ENCODE assay signal across 19 mouse cellular contexts in the genomic region with DNA sequence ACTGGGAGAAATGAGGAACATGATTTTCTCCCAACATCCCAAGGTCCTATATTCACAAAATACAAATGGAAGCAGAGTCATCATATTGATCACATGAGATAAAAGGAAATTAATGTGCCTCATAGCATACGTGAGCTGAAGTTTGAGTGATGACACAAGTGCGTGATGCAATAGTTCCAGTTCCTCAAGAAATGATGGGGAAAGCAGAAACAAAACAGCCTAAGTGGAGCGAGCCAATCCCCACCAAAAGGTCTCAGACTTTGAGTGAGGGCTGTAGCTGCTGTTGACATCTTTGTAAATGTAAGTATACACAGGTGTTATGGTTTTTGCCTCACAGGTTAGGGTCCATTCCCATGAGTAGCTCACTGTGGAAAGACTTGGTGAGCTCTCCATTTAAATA.
DNase-seq lines count a peak whose midpoint lies in the region; ATAC-seq lines count a peak whose summit lies in the region.
"Had no signal": no experiment of that assay in that cellular context is flagged by ENCODE, and none has a peak within 500 bp of the region (broad histone marks: within the 10 kb centered on the region; RNA-seq: fewer than 3 reads in every experiment).

No protein-coding gene starts in this region.

- H3K27ac ChIP-seq in limb, embryonic 11.5 days (replicated peaks; ENCODE audit: low read depth, low read length) = no peak overlapping the region
- H3K27ac ChIP-seq in limb, embryonic 10.5 days = no peak overlapping the region
- no peak overlapping the region for H3K27ac ChIP-seq in midbrain, embryonic 10.5 days (replicated peaks)
- H3K27ac ChIP-seq: embryonic facial prominence, embryonic 10.5 days; embryonic facial prominence, embryonic 12.5 days; forebrain, embryonic 13.5 days; forebrain, embryonic 15.5 days had no signal

- no peaks in the 10 kb centered on the region for H3K36me3 ChIP-seq in limb, embryonic 11.5 days (ENCODE audit: control insufficient read depth, insufficient read depth, low read length)
- H3K36me3 ChIP-seq in limb, embryonic 10.5 days = no peaks in the 10 kb centered on the region
- H3K36me3 ChIP-seq in midbrain, embryonic 10.5 days = no peaks in the 10 kb centered on the region
- H3K36me3 ChIP-seq: embryonic facial prominence, embryonic 10.5 days; embryonic facial prominence, embryonic 12.5 days; forebrain, embryonic 15.5 days had no signal

- H3K9me3 ChIP-seq in limb, embryonic 11.5 days (ENCODE audit: control insufficient read depth, low read length) = no peaks in the 10 kb centered on the region
- no peaks in the 10 kb centered on the region for H3K9me3 ChIP-seq in limb, embryonic 10.5 days (replicated peaks)
- no peaks in the 10 kb centered on the region for H3K9me3 ChIP-seq in midbrain, embryonic 10.5 days (replicated peaks)
- H3K9me3 ChIP-seq: embryonic facial prominence, embryonic 10.5 days; embryonic facial prominence, embryonic 12.5 days; forebrain, embryonic 13.5 days; forebrain, embryonic 15.5 days had no signal

- no peak for ATAC-seq in limb, embryonic 11.5 days (ENCODE audit: insufficient number of reproducible peaks, low FRiP score, low TSS enrichment, low read depth)
- peak; percentile 85 for ATAC-seq in granulocyte monocyte progenitor cell, adult 5-6 weeks (replicated peaks; ENCODE audit: poor library complexity, severe bottlenecking)
- ATAC-seq in megakaryocyte, adult 5-6 weeks (ENCODE audit: poor library complexity, severe bottlenecking) = peak; percentile 95
- ATAC-seq: forebrain, embryonic 13.5 days; forebrain, embryonic 15.5 days had no signal

- no peak overlapping the region for H3K4me2 ChIP-seq in limb, embryonic 11.5 days (ENCODE audit: low read depth, severe bottlenecking)
- H3K4me2 ChIP-seq: embryonic facial prominence, embryonic 12.5 days; forebrain, embryonic 13.5 days; forebrain, embryonic 15.5 days had no signal

- 92% methylated on average over 3 of the region's 3 CpGs for WGBS in limb, embryonic 11.5 days
- whole genome bisulfite sequencing in limb, embryonic 10.5 days = 96% methylated on average over 3 of the region's 3 CpGs
- 89% methylated on average over 3 of the region's 3 CpGs for WGBS in midbrain, embryonic 10.5 days

- no peaks in the 10 kb centered on the region for H3K4me1 ChIP-seq in limb, embryonic 11.5 days (ENCODE audit: control insufficient read depth, insufficient read depth, low read length)
- no peaks in the 10 kb centered on the region for H3K4me1 ChIP-seq in limb, embryonic 10.5 days
- no peaks in the 10 kb centered on the region for H3K4me1 ChIP-seq in midbrain, embryonic 10.5 days
- H3K4me1 ChIP-seq: embryonic facial prominence, embryonic 10.5 days; embryonic facial prominence, embryonic 12.5 days; forebrain, embryonic 13.5 days; forebrain, embryonic 15.5 days had no signal

- H3K4me3 ChIP-seq in limb, embryonic 11.5 days (ENCODE audit: low read depth, low read length) = no peak overlapping the region
- H3K4me3 ChIP-seq in limb, embryonic 10.5 days = no peak overlapping the region
- H3K4me3 ChIP-seq in midbrain, embryonic 10.5 days = no peak overlapping the region
- H3K4me3 ChIP-seq: embryonic facial prominence, embryonic 10.5 days; embryonic facial prominence, embryonic 12.5 days; forebrain, embryonic 13.5 days; forebrain, embryonic 15.5 days had no signal

- H3K27me3 ChIP-seq in limb, embryonic 11.5 days (ENCODE audit: control insufficient read depth, insufficient read depth, low read length) = no peaks in the 10 kb centered on the region
- H3K27me3 ChIP-seq in limb, embryonic 10.5 days (ENCODE audit: low read depth, poor library complexity, severe bottlenecking) = no peaks in the 10 kb centered on the region
- H3K27me3 ChIP-seq in midbrain, embryonic 10.5 days (ENCODE audit: low read depth, poor library complexity, severe bottlenecking) = no peaks in the 10 kb centered on the region
- H3K27me3 ChIP-seq: embryonic facial prominence, embryonic 12.5 days; forebrain, embryonic 13.5 days; forebrain, embryonic 15.5 days had no signal

- no peak overlapping the region for H3K9ac ChIP-seq in limb, embryonic 11.5 days (ENCODE audit: low read length)
- H3K9ac ChIP-seq: embryonic facial prominence, embryonic 12.5 days; forebrain, embryonic 13.5 days; forebrain, embryonic 15.5 days had no signal

- DNase-seq in limb, embryonic 11.5 days (ENCODE audit: low spot score) = peak; percentile 6
- no peak for DNase-seq in limb, embryonic 10.5 days (ENCODE audit: low spot score)
- DNase-seq in cerebellum, postnatal 4 days (ENCODE audit: low spot score in 2 of 2) = no peak
- no peak for DNase-seq in midbrain, embryonic 10.5 days (ENCODE audit: low spot score)
- DNase-seq: adrenal gland, adult 2 months; adrenal gland, postnatal 10 days; adrenal gland, postnatal 25 days; cerebellum, adult 11 months; cerebellum, adult 18-20 months; cerebellum, adult 8-10 months; cerebellum, adult 9-11 months; cerebellum, postnatal 14 days; cerebellum, postnatal 36 days had no signal
